Mouse (Mus musculus): ENCODE results near the gene Gtf2h1. TPM values are rescaled to one million over a fixed set of nuclear protein-coding genes. Genes with fewer than 3 reads are reported as not detected.
A peak's percentile ranks its signal among the peaks of the same experiment; 100 is the strongest.

Gene Gtf2h1
- total RNA-seq (2014; rRNA removed), result 26.5 and 26.6 TPM in 2 replicates
- polyA plus RNA-seq (2015; fragmentation: Nextera tagmentation; extraction: Ambion mirVana), result 36.2 and 39.2 TPM in 2 replicates

GRCm38 (mm10) chr7:46795287-46796205 is at the start of gene Gtf2h1, which contains the start of gene Hps5:
Gene Gtf2h1 (plus strand): TSS chr7:46796103.
Gene Hps5 (minus strand): TSS chr7:46796064.
- H3K9ac ChIP-seq (replicated peaks; ENCODE audit: low read length), result peak within 1 kb of the TSS; percentile 87
- peak; percentile 26 for TF ChIP-seq CTCF (IDR thresholded peaks at IDR 0.05; ENCODE audit: low read depth)
- peak within 1 kb of the TSS; percentile 98 for H3K4me3 ChIP-seq (ENCODE audit: low read length)
- peak within 1 kb of the TSS; percentile 86 for H3K27ac ChIP-seq
- no peaks in the 10 kb centered on the region; the same call in 1 of the 2 replicates for H3K4me1 ChIP-seq (ENCODE audit: insufficient read depth, low read length)
- under 1% methylated on average over 67 of the region's 75 CpGs for WGBS
- ATAC-seq (peak; percentile 98), DNase-seq (ENCODE audit: low spot score) (peak; percentile 97)
- peaks cover 4% of the 10 kb centered on the region; the same call in 1 of the 2 replicates for H3K36me3 ChIP-seq (ENCODE audit: insufficient read depth, low read length)
- H3K27me3 ChIP-seq (ENCODE audit: insufficient read depth, low read length), result no peaks in the 10 kb centered on the region
- H3K4me2 ChIP-seq (ENCODE audit: low read depth, low read length), result peak within 1 kb of the TSS; percentile 98
- H3K9me3 ChIP-seq (ENCODE audit: low read length), result no peaks in the 10 kb centered on the region

- no peaks in the 10 kb centered on the region for H3K4me1 ChIP-seq (ENCODE audit: insufficient read depth, low read length)
Measured at GRCm38 (mm10) chr7:46746381-46746780, 49.5 kb upstream of the Gtf2h1 start.

GRCm38 (mm10) chr7:46748459-46748858 is 47.4 kb upstream of the Gtf2h1 start:
- no peak for TF ChIP-seq CTCF (IDR thresholded peaks at IDR 0.05; ENCODE audit: low read depth)
- 25% methylated on average over 3 of the region's 3 CpGs for WGBS
- DNase-seq (ENCODE audit: low spot score) (no peak), ATAC-seq (no peak)
- H3K36me3 ChIP-seq (ENCODE audit: insufficient read depth, low read length), result no peaks in the 10 kb centered on the region
- no peaks in the 10 kb centered on the region for H3K4me1 ChIP-seq (ENCODE audit: insufficient read depth, low read length)
- no peaks in the 10 kb centered on the region for H3K27me3 ChIP-seq (ENCODE audit: insufficient read depth, low read length)
- no peak overlapping the region for H3K9ac ChIP-seq (replicated peaks; ENCODE audit: low read length)
- H3K27ac ChIP-seq, result no peak overlapping the region
- H3K4me2 ChIP-seq (ENCODE audit: low read depth, low read length), result no peak overlapping the region
- no peaks in the 10 kb centered on the region for H3K9me3 ChIP-seq (ENCODE audit: low read length)
- H3K4me3 ChIP-seq (ENCODE audit: low read length), result no peak overlapping the region

More at GRCm38 (mm10) chr7:46746381-46746780, 49.5 kb upstream of the Gtf2h1 start:
- Histone ChIP-seq H3K36me3 (ENCODE audit: insufficient read depth, low read length) (no peaks in the 10 kb centered on the region), H3K4me2 (ENCODE audit: low read depth, low read length) (no peak overlapping the region), H3K27ac (no peak overlapping the region), H3K4me3 (ENCODE audit: low read length) (no peak overlapping the region), H3K27me3 (ENCODE audit: insufficient read depth, low read length) (no peaks in the 10 kb centered on the region), H3K9ac (replicated peaks; ENCODE audit: low read length) (no peak overlapping the region), H3K9me3 (ENCODE audit: low read length) (no peaks in the 10 kb centered on the region)
- DNase-seq (ENCODE audit: low spot score) (no peak), ATAC-seq (no peak)
- no peak for TF ChIP-seq CTCF (IDR thresholded peaks at IDR 0.05; ENCODE audit: low read depth)
- 83% methylated on average over 7 of the region's 7 CpGs for WGBS

- 79% methylated on average over 3 of the region's 3 CpGs for WGBS
Measured at GRCm38 (mm10) chr7:46751490-46751889, 44.4 kb upstream of the Gtf2h1 start, which contains the start of gene Saa2. Gene Saa2 (plus strand): TSS chr7:46751790.

DNA sequence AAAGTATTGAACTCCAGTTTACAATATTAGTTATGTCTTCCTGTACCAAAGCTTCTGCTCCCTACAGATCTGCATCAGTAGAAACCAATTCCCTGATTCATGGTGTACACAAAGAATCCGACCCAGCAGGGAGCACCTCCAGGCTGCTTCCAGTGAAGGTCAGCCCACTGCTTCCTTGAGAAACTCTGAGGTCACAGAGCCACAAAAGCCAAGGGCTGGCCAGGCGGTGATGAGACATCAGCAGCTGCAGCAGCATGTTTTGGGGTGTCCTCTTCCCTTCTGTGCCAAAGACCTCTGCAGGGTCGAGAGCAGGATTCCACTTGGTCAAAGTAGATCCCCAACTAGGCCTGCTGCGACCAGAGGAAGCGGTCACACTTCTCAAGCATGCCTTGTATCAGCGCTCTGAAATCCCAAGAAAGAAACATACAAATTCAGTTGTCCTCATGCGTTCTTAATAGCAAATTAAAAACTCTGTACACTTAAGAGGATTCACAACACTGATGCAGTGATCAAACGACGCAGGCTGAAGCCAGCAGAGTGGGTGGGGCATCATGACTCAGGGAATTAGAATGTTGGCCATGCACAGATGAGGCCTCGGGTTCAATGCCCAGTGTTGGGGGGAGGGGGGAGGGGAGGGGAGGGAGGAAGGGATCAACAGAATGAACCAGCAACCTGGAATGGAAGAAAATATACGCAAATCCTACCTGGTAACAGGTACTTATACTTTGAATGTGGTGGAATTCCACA is 34.7 kb upstream of the Gtf2h1 start:
- Histone ChIP-seq H3K9me3 (ENCODE audit: low read length) (no peaks in the 10 kb centered on the region), H3K27me3 (ENCODE audit: insufficient read depth, low read length) (no peaks in the 10 kb centered on the region), H3K27ac (no peak overlapping the region), H3K36me3 (ENCODE audit: insufficient read depth, low read length) (peaks cover 47% of the 10 kb centered on the region; the same call in 1 of the 2 replicates), H3K4me1 (ENCODE audit: insufficient read depth, low read length) (no peaks in the 10 kb centered on the region), H3K9ac (replicated peaks; ENCODE audit: low read length) (no peak overlapping the region), H3K4me3 (ENCODE audit: low read length) (no peak overlapping the region), H3K4me2 (ENCODE audit: low read depth, low read length) (no peak overlapping the region)
- 76% methylated on average over 11 of the region's 11 CpGs for WGBS
- ATAC-seq (no peak), DNase-seq (ENCODE audit: low spot score) (no peak)
- TF ChIP-seq CTCF (IDR thresholded peaks at IDR 0.05; ENCODE audit: low read depth), result no peak

More at GRCm38 (mm10) chr7:46751490-46751889, 44.4 kb upstream of the Gtf2h1 start, which contains the start of gene Saa2:
- H3K4me3 ChIP-seq (ENCODE audit: low read length), result no peak within 1 kb of the TSS
- DNase-seq (ENCODE audit: low spot score) (no peak), ATAC-seq (no peak)
- no peaks in the 10 kb centered on the region for H3K4me1 ChIP-seq (ENCODE audit: insufficient read depth, low read length)
- no peak within 1 kb of the TSS for H3K4me2 ChIP-seq (ENCODE audit: low read depth, low read length)
- no peak within 1 kb of the TSS for H3K27ac ChIP-seq
- H3K9me3 ChIP-seq (ENCODE audit: low read length), result no peaks in the 10 kb centered on the region
- H3K9ac ChIP-seq (replicated peaks; ENCODE audit: low read length), result no peak within 1 kb of the TSS
- H3K27me3 ChIP-seq (ENCODE audit: insufficient read depth, low read length), result no peaks in the 10 kb centered on the region
- no peak for TF ChIP-seq CTCF (IDR thresholded peaks at IDR 0.05; ENCODE audit: low read depth)
- H3K36me3 ChIP-seq (ENCODE audit: insufficient read depth, low read length), result no peaks in the 10 kb centered on the region

- no peak overlapping the region for H3K27ac ChIP-seq
- ATAC-seq (no peak), DNase-seq (ENCODE audit: low spot score) (no peak)
- H3K4me3 ChIP-seq (ENCODE audit: low read length), result no peak overlapping the region
- no peaks in the 10 kb centered on the region for H3K9me3 ChIP-seq (ENCODE audit: low read length)
- H3K36me3 ChIP-seq (ENCODE audit: insufficient read depth, low read length), result peaks cover 54% of the 10 kb centered on the region; the same call in 1 of the 2 replicates
- no peaks in the 10 kb centered on the region for H3K27me3 ChIP-seq (ENCODE audit: insufficient read depth, low read length)
- H3K4me2 ChIP-seq (ENCODE audit: low read depth, low read length), result no peak overlapping the region
- TF ChIP-seq CTCF (IDR thresholded peaks at IDR 0.05; ENCODE audit: low read depth), result no peak
- no peaks in the 10 kb centered on the region for H3K4me1 ChIP-seq (ENCODE audit: insufficient read depth, low read length)
- H3K9ac ChIP-seq (replicated peaks; ENCODE audit: low read length), result no peak overlapping the region
- WGBS, result 92% methylated on average over 5 of the region's 5 CpGs
Measured at GRCm38 (mm10) chr7:46762601-46763000, 33.3 kb upstream of the Gtf2h1 start.

Measured in hindbrain, postnatal 0 days (tissue).